Mouse (Mus musculus): ENCODE data around the gene Ror2.

DNA sequence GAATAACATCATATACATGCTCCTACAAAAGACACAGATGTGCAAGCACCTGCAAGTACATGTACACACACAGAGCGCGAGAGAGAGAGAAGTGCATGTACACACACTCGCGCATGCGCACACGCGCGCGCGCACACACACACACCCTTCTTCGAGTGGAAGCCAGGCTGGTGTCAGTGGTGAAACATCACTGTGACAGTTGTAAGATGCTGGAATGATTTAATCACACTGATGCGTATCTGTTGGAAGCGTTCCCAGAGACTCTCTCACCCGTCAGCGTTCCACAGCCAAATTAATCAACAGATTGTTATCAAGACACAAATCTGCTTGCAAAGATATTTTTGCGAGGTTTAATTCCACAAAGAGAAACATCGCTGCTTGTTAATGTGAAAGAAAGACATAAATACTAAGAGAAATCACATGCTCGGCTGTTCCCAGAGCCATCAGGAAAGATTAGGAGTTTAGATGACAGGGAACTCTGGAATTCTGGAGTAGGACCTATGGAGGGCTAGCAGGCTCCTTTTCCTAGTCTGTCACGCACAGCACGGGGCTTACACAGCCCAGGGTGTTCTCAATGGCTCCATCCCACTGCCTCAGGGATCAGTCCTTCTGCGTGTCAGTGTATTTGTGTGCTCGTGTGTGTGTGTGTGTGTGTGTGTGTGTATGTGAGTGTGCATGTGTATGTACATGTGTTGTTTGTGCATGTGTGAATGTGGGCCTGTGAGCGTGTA is 199.2 kb downstream of the Ror2 start:
- TF ChIP-seq EP300 (IDR thresholded peaks at IDR 0.05; ENCODE audit: low read depth): no peak
- no peak for TF ChIP-seq CTCF (IDR thresholded peaks at IDR 0.05; ENCODE audit: low read depth)

All from liver, postnatal 0 days (tissue).